Mouse (Mus musculus) heart, embryonic 14.5 days (tissue): ENCODE results near the gene Upk1b. TPM values are rescaled to one million over a fixed set of nuclear protein-coding genes. Genes with fewer than 3 reads are reported as not detected.

Experiments
- ATAC-seq: fragments of 200-750 bp; cut with Nextera tagmentation; 2 replicates; pipeline ENCODE4 v1.8.0; 2017; ENCODE audit warnings: low read depth, moderate TSS enrichment; ENCODE audit not compliant: insufficient number of reproducible peaks, insufficient read depth, low FRiP score
- H3K27ac ChIP-seq, 2 experiments: fragments of 200-500 bp in 1 of 2; fragments of 300-500 bp in 1 of 2; sonication (generic) in 1 of 2; replicated peaks in 1 of 2; 2 replicates each; pipeline ENCODE4 v1.5.1; 2012 to 2014; ENCODE audit warnings: low read depth in 2 of 2, low read length in 2 of 2, control low read depth in 1 of 2, mild to moderate bottlenecking in 1 of 2, mixed read lengths in 1 of 2; ENCODE audit not compliant: control insufficient read depth in 1 of 2, insufficient read depth in 1 of 2
- H3K27me3 ChIP-seq: fragments of 300-500 bp; sonication (generic); 2 replicates; pipeline ENCODE4 v1.6.1; 2014; ENCODE audit warnings: mild to moderate bottlenecking, low read length, control low read depth; ENCODE audit not compliant: control insufficient read depth, insufficient read depth
- H3K36me3 ChIP-seq: fragments of 300-500 bp; sonication (generic); 2 replicates; pipeline ENCODE4 v1.6.1; 2014; ENCODE audit warnings: mild to moderate bottlenecking, control low read depth, low read length, mixed read lengths; ENCODE audit not compliant: control insufficient read depth, insufficient read depth
- H3K4me1 ChIP-seq, 2 experiments: fragments of 200-500 bp in 1 of 2; fragments of 300-500 bp in 1 of 2; sonication (generic) in 1 of 2; 2 replicates each; pipeline ENCODE4 v1.6.1; 2012 to 2014; ENCODE audit warnings: low read length in 2 of 2, control low read depth in 1 of 2, mixed read lengths in 1 of 2; ENCODE audit not compliant: control insufficient read depth in 2 of 2, insufficient read depth in 2 of 2
- H3K4me2 ChIP-seq: fragments of 300-500 bp; sonication (generic); 2 replicates; pipeline ENCODE4 v1.6.1; 2014; ENCODE audit warnings: mild to moderate bottlenecking, low read length
- H3K4me3 ChIP-seq, 2 experiments: fragments of 200-500 bp in 1 of 2; fragments of 300-500 bp in 1 of 2; sonication (generic) in 1 of 2; 2 replicates each; pipeline ENCODE4 v1.5.1; 2012 to 2014; ENCODE audit warnings: low read length in 2 of 2, mild to moderate bottlenecking in 2 of 2, control low read depth in 1 of 2, low read depth in 1 of 2, moderate library complexity in 1 of 2; ENCODE audit not compliant: control insufficient read depth in 1 of 2, insufficient read depth in 1 of 2
- H3K9ac ChIP-seq: fragments of 300-500 bp; sonication (generic); 2 replicates; pipeline ENCODE4 v1.6.1; 2014; ENCODE audit warnings: mild to moderate bottlenecking, low read length
- H3K9me3 ChIP-seq: fragments of 300-500 bp; sonication (generic); 2 replicates; pipeline ENCODE4 v1.6.1; 2016; ENCODE audit warnings: low read length, control low read depth; ENCODE audit not compliant: control insufficient read depth
- WGBS: fragments of 180-500 bp; shearing (Covaris S2); extraction: QIAGEN DNeasy Blood & Tissue Kit; methylation state at CpG from one replicate; pipeline ENCODE4 v1.1.7; 2014; 5-methylcytosine and 5-hydroxymethylcytosine counted together
- polyA plus RNA-seq: library from polyadenylated mRNA; unstranded; fragments of >200 nt; fragmentation: Nextera tagmentation; extraction: Ambion mirVana; gene quantifications from 2 replicates; pipeline ENCODE4 v1.2.1, GENCODE M21; 2014

The Upk1b gene
- polyA plus RNA-seq, 1 experiment from 2014 or later, result 19.4 TPM

- peaks cover 9 to 14% of the 10 kb centered on the region in 2 experiments for H3K4me1 ChIP-seq
- H3K36me3 ChIP-seq, result peaks cover 33% of the 10 kb centered on the region
- H3K4me2 ChIP-seq, result no peak overlapping the region
- no peak overlapping the region for H3K4me3 ChIP-seq
- no peak overlapping the region for H3K9ac ChIP-seq
- H3K27me3 ChIP-seq, result no peaks in the 10 kb centered on the region
- 51% methylated on average over 7 of the region's 7 CpGs for WGBS
- H3K27ac ChIP-seq, result peak overlapping the region; percentile 58 to 61
- no peak for ATAC-seq
- H3K9me3 ChIP-seq, result no peaks in the 10 kb centered on the region
Measured at GRCm38 (mm10) chr16:38755452-38756176, 44.5 kb downstream of the Upk1b start.

DNA sequence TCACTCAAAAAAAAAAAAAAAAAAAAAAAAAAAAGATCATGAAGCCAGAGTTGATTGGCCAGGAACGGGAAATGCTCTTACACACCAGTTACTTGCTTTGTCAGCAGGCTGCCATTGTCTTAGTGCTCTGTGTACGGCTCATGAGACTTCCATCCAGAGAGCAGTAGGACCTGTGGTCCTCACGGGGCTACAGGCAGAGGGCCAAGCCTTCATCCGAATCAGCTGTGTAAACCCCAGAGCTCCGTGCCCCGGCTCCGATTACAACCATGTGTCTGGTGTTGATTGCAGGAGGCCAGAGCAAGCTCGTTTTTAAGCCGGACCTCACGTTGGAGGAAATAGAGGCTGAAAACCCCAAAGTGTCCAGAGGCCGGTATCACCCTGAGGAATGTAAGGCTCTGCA lies 46.5 kb downstream of the Upk1b start:
- Histone ChIP-seq H3K9ac (no peak overlapping the region), H3K27ac (0 out of 4 replicates have a peak overlapping the region, but pooled peaks of 1 of the 2 experiments have one; percentile 3), H3K4me1 (peaks cover 8 to 14% of the 10 kb centered on the region in 2 experiments), H3K36me3 (peaks cover 19% of the 10 kb centered on the region), H3K4me3 (no peak overlapping the region), H3K9me3 (no peaks in the 10 kb centered on the region), H3K4me2 (0 out of 2 replicates have a peak overlapping the region, but pooled peaks have one; percentile 11), H3K27me3 (no peaks in the 10 kb centered on the region)
- WGBS, result 41% methylated on average over 11 of the region's 11 CpGs
- ATAC-seq, result peak; percentile 60

DNA sequence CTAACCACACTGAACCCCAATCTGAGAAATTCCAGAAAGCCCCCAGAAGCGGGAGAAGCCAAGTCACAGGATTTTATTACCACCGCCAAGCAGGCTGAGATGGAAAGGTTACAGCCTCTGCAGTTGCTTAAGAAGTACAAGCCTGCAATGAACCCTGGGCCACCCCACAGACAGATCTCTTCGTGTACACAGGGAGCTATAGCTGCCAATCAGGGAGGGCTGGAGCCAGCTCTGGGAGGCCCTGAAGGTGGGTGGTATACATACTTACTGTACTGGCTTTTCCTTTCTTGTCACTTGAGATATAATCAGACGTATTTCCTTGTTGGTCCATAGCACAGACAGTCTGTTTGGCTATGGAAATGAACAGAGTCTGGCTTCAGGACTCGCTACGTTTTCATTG lies 49.3 kb downstream of the Upk1b start:
- H3K36me3 ChIP-seq, result peaks cover 6% of the 10 kb centered on the region; the same call in 1 of the 2 replicates
- H3K27me3 ChIP-seq, result no peaks in the 10 kb centered on the region
- no peaks in the 10 kb centered on the region for H3K9me3 ChIP-seq
- no peak overlapping the region for H3K4me2 ChIP-seq
- H3K4me3 ChIP-seq, result no peak overlapping the region
- 65% methylated on average over 6 of the region's 6 CpGs for WGBS
- H3K9ac ChIP-seq, result no peak overlapping the region
- H3K27ac ChIP-seq, result no peak overlapping the region
- peaks cover 5 to 14% of the 10 kb centered on the region in 2 experiments for H3K4me1 ChIP-seq
- ATAC-seq, result no peak

DNA sequence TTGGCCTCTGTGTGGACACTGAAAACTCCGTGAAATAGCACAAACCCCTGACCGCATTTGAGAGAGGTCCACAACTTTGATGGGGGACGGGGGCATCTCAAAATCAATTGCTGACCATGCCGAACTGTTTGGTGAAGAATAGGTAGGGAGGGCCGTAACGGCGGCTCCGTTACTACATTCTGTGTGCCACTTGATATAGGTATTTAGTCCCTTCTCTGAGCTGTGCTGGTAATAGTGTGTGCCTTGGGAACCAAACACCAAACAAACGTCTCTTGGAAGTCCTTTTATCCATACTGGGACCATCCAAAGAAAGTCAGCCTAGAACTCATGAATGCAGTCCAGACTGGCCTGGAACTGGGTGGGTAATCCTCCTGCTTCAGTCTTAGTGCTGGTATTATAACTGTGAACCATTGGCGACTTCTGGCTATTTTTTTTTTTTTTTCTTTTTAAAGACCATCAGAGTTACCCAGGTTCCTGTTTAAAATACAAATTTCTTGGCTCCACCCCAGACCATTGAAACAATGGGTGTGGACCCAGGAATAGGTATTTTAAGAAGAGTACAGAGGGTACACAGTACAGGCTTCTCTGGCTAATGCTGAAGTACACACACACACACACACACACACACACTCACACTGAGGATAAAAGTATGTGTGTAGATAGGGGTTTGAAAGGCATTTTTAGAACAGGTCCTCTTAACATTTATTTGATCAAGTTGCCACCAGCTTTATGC lies 56.0 kb downstream of the Upk1b start:
- H3K9ac ChIP-seq, result no peak overlapping the region
- H3K36me3 ChIP-seq, result 0 out of 2 replicates have a peak, but pooled peaks cover 3% of the 10 kb centered on the region
- WGBS, result 91% methylated on average over 10 of the region's 10 CpGs
- no peaks in the 10 kb centered on the region for H3K9me3 ChIP-seq
- no peaks in the 10 kb centered on the region for H3K27me3 ChIP-seq
- no peak overlapping the region for H3K4me2 ChIP-seq
- ATAC-seq, result no peak
- no peak overlapping the region for H3K4me3 ChIP-seq
- no peak overlapping the region for H3K27ac ChIP-seq
- H3K4me1 ChIP-seq, result peaks cover 0 to 2% of the 10 kb centered on the region in 2 experiments; a peak in 1 of 4 replicates

GRCm38 (mm10) chr16:38742659-38743131 lies 57.4 kb downstream of the Upk1b start:
- no peaks in the 10 kb centered on the region for H3K9me3 ChIP-seq
- peak overlapping the region; percentile 79 for H3K4me2 ChIP-seq
- ATAC-seq, result peak; percentile 57
- H3K4me1 ChIP-seq, result peaks cover 0 to 2% of the 10 kb centered on the region in 2 experiments; a peak in 1 of 4 replicates
- no peaks in the 10 kb centered on the region for H3K27me3 ChIP-seq
- WGBS, result 2% methylated on average over 13 of the region's 13 CpGs
- H3K4me3 ChIP-seq, result peak overlapping the region; percentile 90 to 97
- H3K27ac ChIP-seq, result peak overlapping the region; percentile 73 to 83
- H3K36me3 ChIP-seq, result 0 out of 2 replicates have a peak, but pooled peaks cover 3% of the 10 kb centered on the region
- H3K9ac ChIP-seq, result peak overlapping the region; percentile 90

DNA sequence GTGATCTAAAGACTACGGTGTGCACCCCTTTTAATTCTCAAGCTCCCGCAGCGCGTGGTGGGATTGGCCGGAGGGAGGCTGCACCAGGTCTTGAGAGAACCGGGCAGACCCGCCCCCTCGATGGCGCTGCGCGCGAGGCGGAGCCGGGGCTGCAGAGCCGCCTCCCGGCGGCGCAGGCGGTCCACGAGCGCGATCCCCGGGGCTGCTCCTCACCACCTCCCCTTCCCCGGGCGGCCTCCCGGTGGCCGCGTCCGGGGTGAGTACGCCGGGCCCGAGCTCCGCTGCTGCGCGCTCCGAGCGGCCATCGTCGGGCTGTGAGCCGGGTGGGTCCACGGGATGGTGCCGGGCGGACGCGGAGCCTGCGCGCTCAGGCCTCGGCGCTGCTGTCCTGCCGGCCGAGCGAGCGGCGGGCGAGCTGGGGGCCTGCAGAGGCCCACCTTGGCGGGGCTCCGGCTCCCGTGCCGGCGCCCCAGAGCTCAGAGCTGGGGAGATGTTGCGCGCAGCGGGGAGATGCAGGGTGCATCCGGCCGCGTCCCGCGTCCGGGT lies 57.9 kb downstream of the Upk1b start, which contains the start of gene B4galt4:
Gene B4galt4, plus strand, starts transcription at position 152 of the 546 bp plus-strand sequence.
- no peaks in the 10 kb centered on the region for H3K27me3 ChIP-seq
- H3K27ac ChIP-seq, result peak within 1 kb of the TSS; percentile 73 to 83
- H3K9me3 ChIP-seq, result no peaks in the 10 kb centered on the region
- peak within 1 kb of the TSS; percentile 79 for H3K4me2 ChIP-seq
- under 1% methylated on average over 69 of the region's 69 CpGs for WGBS
- ATAC-seq, result peak; percentile 94
- 0 out of 2 replicates have a peak, but pooled peaks cover 3% of the 10 kb centered on the region for H3K36me3 ChIP-seq
- peak within 1 kb of the TSS; percentile 90 for H3K9ac ChIP-seq
- peak within 1 kb of the TSS; percentile 90 to 97 for H3K4me3 ChIP-seq
- H3K4me1 ChIP-seq, result peaks cover 0 to 2% of the 10 kb centered on the region in 2 experiments; a peak in 1 of 4 replicates
